Mouse (Mus musculus) intestine, embryonic 14.5 days (tissue): ENCODE data around the gene 9330159F19Rik. TPM values are rescaled to one million over a fixed set of nuclear protein-coding genes. Genes with fewer than 3 reads are reported as not detected.

Experiments
- ATAC-seq: fragments of 200-750 bp; cut with Nextera tagmentation; replicated peaks from 2 replicates; pipeline ENCODE4 v1.8.0; 2017; ENCODE audit warnings: low read depth, moderate number of reproducible peaks, moderate TSS enrichment, moderate library complexity; ENCODE audit not compliant: low FRiP score, low TSS enrichment
- DNase-seq: peaks from one replicate; pipeline ENCODE4 v3.0.0-alpha.2; 2018; ENCODE audit warnings: low spot score
- H3K27ac ChIP-seq: fragments of 300-500 bp; sonication (generic); 2 replicates; pipeline ENCODE4 v1.5.1; 2014; ENCODE audit warnings: low read depth, mild to moderate bottlenecking, control low read depth
- H3K27me3 ChIP-seq: fragments of 300-500 bp; sonication (generic); replicated peaks from 2 replicates; pipeline ENCODE4 v1.6.1; 2014; ENCODE audit warnings: low read length, control low read depth; ENCODE audit not compliant: control insufficient read depth, insufficient read depth
- H3K36me3 ChIP-seq: fragments of 300-500 bp; sonication (generic); 2 replicates; pipeline ENCODE4 v1.6.1; 2014; ENCODE audit warnings: low read length, control low read depth; ENCODE audit not compliant: control insufficient read depth, insufficient read depth
- H3K4me1 ChIP-seq: fragments of 300-500 bp; sonication (generic); replicated peaks from 2 replicates; pipeline ENCODE4 v1.6.1; 2014; ENCODE audit warnings: low read length, control low read depth, mixed read lengths; ENCODE audit not compliant: control insufficient read depth, insufficient read depth
- H3K4me2 ChIP-seq: fragments of 300-500 bp; sonication (generic); 2 replicates; pipeline ENCODE4 v1.6.1; 2014; ENCODE audit warnings: low read length
- H3K4me3 ChIP-seq: fragments of 300-500 bp; sonication (generic); 2 replicates; pipeline ENCODE4 v1.5.1; 2014; ENCODE audit warnings: low read depth, low read length, control low read depth, mixed read lengths
- H3K9ac ChIP-seq: fragments of 300-500 bp; sonication (generic); 2 replicates; pipeline ENCODE4 v1.6.1; 2014; ENCODE audit warnings: mild to moderate bottlenecking, low read length
- H3K9me3 ChIP-seq: fragments of 300-500 bp; sonication (generic); 2 replicates; pipeline ENCODE4 v1.6.1; 2016; ENCODE audit warnings: low read length, control low read depth; ENCODE audit not compliant: control insufficient read depth
- WGBS: fragments of 180-500 bp; shearing (Covaris S2); extraction: QIAGEN DNeasy Blood & Tissue Kit; methylation state at CpG from one replicate; pipeline ENCODE4 v1.1.7; 2014; 5-methylcytosine and 5-hydroxymethylcytosine counted together
- polyA plus RNA-seq: library from polyadenylated mRNA; unstranded; fragments of >200 nt; fragmentation: Nextera tagmentation; extraction: Ambion mirVana; gene quantifications from 2 replicates; pipeline ENCODE4 v1.2.1, GENCODE M21; 2014

9330159F19Rik gene
- polyA plus RNA-seq, 1 experiment from 2014 or later: 1.6 TPM

- DNase-seq: no peak
- no peaks in the 10 kb centered on the region for H3K9me3 ChIP-seq
- no peak overlapping the region for H3K27ac ChIP-seq
- no peak overlapping the region for H3K9ac ChIP-seq
- H3K4me3 ChIP-seq: no peak overlapping the region
- H3K27me3 ChIP-seq: no peaks in the 10 kb centered on the region
- no peaks in the 10 kb centered on the region for H3K4me1 ChIP-seq
- no peak overlapping the region for H3K4me2 ChIP-seq
- 84% methylated on average over 4 of the region's 4 CpGs for WGBS
- ATAC-seq: no peak
- no peaks in the 10 kb centered on the region for H3K36me3 ChIP-seq
Measured at GRCm38 (mm10) chr10:29225329-29225728, 13.9 kb downstream of the 9330159F19Rik start.

- Histone ChIP-seq H3K27ac (no peak overlapping the region), H3K9ac (no peak overlapping the region), H3K9me3 (no peaks in the 10 kb centered on the region), H3K27me3 (no peaks in the 10 kb centered on the region), H3K4me1 (no peaks in the 10 kb centered on the region), H3K36me3 (no peaks in the 10 kb centered on the region), H3K4me2 (no peak overlapping the region), H3K4me3 (no peak overlapping the region)
- 77% methylated on average over 2 of the region's 2 CpGs for WGBS
- no peak for ATAC-seq
- no peak for DNase-seq
Measured at GRCm38 (mm10) chr10:29231208-29231607, 19.8 kb downstream of the 9330159F19Rik start.

Other genes with a start within 250 kb of the 9330159F19Rik start
- gene 2310057J18Rik, start 225.3 kb upstream of the 9330159F19Rik start, polyA plus RNA-seq: not detected in 2 replicates
- 3.3 and 4.2 TPM in 2 replicates for gene Soga3, start 67.8 kb upstream of the 9330159F19Rik start, polyA plus RNA-seq
- 0.89 TPM in 1 of 2 replicates, not detected in the other for gene Gm49353, start 12.7 kb upstream of the 9330159F19Rik start, polyA plus RNA-seq
- gene Echdc1, start 101.6 kb downstream of the 9330159F19Rik start, polyA plus RNA-seq: 27.5 and 30.2 TPM in 2 replicates
- gene Rnf146, start 150.8 kb downstream of the 9330159F19Rik start, polyA plus RNA-seq: 35.8 and 41.4 TPM in 2 replicates